Mouse (Mus musculus): ENCODE measurements around the gene Zscan18. TPM values are rescaled to one million over a fixed set of nuclear protein-coding genes. Genes with fewer than 3 reads are reported as not detected.

The Zscan18 gene
- polyA plus RNA-seq, 1 experiment from 2014 or later, result 17.4 TPM

Other genes starting within 250 kb of the Zscan18 start
- gene Vmn2r53, start 194.8 kb downstream of the Zscan18 start, polyA plus RNA-seq (2016; fragmentation: Nextera tagmentation; extraction: Ambion mirVana), result not detected in 2 replicates
- not detected in 2 replicates for gene Vmn2r54, start 163.3 kb downstream of the Zscan18 start, polyA plus RNA-seq (2016; fragmentation: Nextera tagmentation; extraction: Ambion mirVana)
- not detected in 2 replicates for gene Vmn2r55, start 118.6 kb downstream of the Zscan18 start, polyA plus RNA-seq (2016; fragmentation: Nextera tagmentation; extraction: Ambion mirVana)
- gene Vmn2r56, start 68.6 kb downstream of the Zscan18 start, polyA plus RNA-seq (2016; fragmentation: Nextera tagmentation; extraction: Ambion mirVana), result not detected in 2 replicates
- gene Zfp329, start 15.2 kb upstream of the Zscan18 start, polyA plus RNA-seq (2016; fragmentation: Nextera tagmentation; extraction: Ambion mirVana), result 19.8 TPM in 2 replicates
- 39.5 and 41.3 TPM in 2 replicates for gene Zfp110, start 31.1 kb upstream of the Zscan18 start, polyA plus RNA-seq (2016; fragmentation: Nextera tagmentation; extraction: Ambion mirVana)
- 5.4 and 5.9 TPM in 2 replicates for gene Zfp128, start 77.5 kb upstream of the Zscan18 start, polyA plus RNA-seq (2016; fragmentation: Nextera tagmentation; extraction: Ambion mirVana)
- gene Zscan22, start 94.2 kb upstream of the Zscan18 start, polyA plus RNA-seq (2016; fragmentation: Nextera tagmentation; extraction: Ambion mirVana), result 16.8 and 18.2 TPM in 2 replicates
- gene Rps5, start 118.7 kb upstream of the Zscan18 start, polyA plus RNA-seq (2016; fragmentation: Nextera tagmentation; extraction: Ambion mirVana), result 833 and 862 TPM in 2 replicates
- 0.95 and 1.0 TPM in 2 replicates for gene Rnf225, start 123.8 kb upstream of the Zscan18 start, polyA plus RNA-seq (2016; fragmentation: Nextera tagmentation; extraction: Ambion mirVana)
- 13.9 and 14.4 TPM in 2 replicates for gene Zfp324, start 162.2 kb upstream of the Zscan18 start, polyA plus RNA-seq (2016; fragmentation: Nextera tagmentation; extraction: Ambion mirVana)
- 12.0 and 13.0 TPM in 2 replicates for gene Zfp446, start 174.2 kb upstream of the Zscan18 start, polyA plus RNA-seq (2016; fragmentation: Nextera tagmentation; extraction: Ambion mirVana)
- gene Slc27a5, start 194.6 kb upstream of the Zscan18 start, polyA plus RNA-seq (2016; fragmentation: Nextera tagmentation; extraction: Ambion mirVana), result 0.09 TPM in 1 of 2 replicates, not detected in the other
- 480 and 495 TPM in 2 replicates for gene Trim28, start 195.5 kb upstream of the Zscan18 start, polyA plus RNA-seq (2016; fragmentation: Nextera tagmentation; extraction: Ambion mirVana)
- 28.8 and 29.9 TPM in 2 replicates for gene Zbtb45, start 206.4 kb upstream of the Zscan18 start, polyA plus RNA-seq (2016; fragmentation: Nextera tagmentation; extraction: Ambion mirVana)
- gene Chmp2a, start 231.2 kb upstream of the Zscan18 start, polyA plus RNA-seq (2016; fragmentation: Nextera tagmentation; extraction: Ambion mirVana), result 121 and 127 TPM in 2 replicates
- 166 and 183 TPM in 2 replicates for gene Ube2m, start 234.6 kb upstream of the Zscan18 start, polyA plus RNA-seq (2016; fragmentation: Nextera tagmentation; extraction: Ambion mirVana)

Measured in embryonic facial prominence, embryonic 12.5 days (tissue).